Mouse (Mus musculus) cerebellum, adult 8-10 months (tissue): ENCODE data around the gene Gemin5.

Source experiments
- DNase-seq: peaks from one replicate; pipeline ENCODE4 v3.0.0; 2022

The Gemin5 gene

GRCm38 (mm10) chr11:58169666-58170065, 1.3 kb upstream of the Gemin5 start:
- DNase-seq, result no peak

- no peak for DNase-seq
Observed at GRCm38 (mm10) chr11:58167822-58168166, 545 bp downstream of the Gemin5 start.

DNA sequence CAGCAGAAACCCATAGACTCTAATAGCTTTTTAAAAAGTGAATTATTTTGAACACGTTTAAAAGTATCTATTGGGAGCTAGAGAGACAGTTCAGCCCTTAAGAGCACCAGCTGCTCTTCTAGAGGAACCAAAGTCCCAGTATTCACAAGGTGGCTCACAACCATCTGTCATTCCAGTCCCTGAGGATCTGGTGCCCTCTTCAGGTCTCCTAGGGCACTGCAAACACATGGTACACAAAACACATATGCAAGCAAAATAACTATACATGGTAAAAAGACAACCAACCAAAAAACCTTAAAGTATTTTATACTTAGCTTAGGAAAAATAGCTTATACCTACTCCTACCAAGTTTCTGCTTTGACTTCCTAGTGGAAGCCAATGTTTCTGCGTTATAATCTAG, 3.3 kb downstream of the Gemin5 start:
- no peak for DNase-seq

- DNase-seq, result no peak
Observed at GRCm38 (mm10) chr11:58156871-58157270, 11.5 kb downstream of the Gemin5 start.

DNA sequence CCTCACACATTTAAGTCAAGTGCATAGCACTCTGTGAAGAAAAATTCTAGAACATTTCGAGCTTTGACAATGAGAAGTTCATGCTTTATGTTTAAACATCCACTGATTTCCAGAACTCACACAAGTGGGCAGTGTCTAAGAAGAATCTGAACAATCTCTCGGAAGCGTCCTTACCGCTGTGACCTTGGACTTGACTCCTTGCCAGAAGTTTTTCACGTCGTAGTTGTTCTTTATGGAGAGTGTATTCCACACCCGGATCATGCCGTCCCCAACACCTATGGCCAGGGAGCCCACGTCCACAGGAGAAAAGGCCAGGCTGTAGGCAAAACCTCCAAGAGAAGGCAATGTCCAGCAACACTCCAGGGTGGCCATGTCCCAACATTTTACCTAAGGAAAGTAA, 12.9 kb downstream of the Gemin5 start:
- no peak for DNase-seq

DNA sequence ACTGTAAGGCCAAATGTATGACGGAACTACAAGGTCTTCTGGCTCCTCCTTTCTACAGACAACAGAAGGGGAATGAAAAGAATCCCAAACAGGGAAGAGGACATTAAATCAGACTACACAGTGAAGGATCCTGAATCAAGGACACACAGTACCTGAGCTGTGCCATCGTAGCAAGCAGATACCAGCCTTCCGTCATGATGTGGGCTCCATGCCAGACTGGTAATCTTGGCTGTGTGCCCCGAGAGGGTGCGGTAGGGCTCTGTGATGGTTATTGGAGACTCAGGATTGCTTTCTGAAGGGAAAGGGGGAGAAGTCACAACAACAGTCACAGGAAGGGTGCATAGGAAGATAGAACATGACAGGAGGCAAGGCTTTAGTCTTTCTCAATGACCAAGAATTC, 22.1 kb downstream of the Gemin5 start:
- no peak for DNase-seq

DNA sequence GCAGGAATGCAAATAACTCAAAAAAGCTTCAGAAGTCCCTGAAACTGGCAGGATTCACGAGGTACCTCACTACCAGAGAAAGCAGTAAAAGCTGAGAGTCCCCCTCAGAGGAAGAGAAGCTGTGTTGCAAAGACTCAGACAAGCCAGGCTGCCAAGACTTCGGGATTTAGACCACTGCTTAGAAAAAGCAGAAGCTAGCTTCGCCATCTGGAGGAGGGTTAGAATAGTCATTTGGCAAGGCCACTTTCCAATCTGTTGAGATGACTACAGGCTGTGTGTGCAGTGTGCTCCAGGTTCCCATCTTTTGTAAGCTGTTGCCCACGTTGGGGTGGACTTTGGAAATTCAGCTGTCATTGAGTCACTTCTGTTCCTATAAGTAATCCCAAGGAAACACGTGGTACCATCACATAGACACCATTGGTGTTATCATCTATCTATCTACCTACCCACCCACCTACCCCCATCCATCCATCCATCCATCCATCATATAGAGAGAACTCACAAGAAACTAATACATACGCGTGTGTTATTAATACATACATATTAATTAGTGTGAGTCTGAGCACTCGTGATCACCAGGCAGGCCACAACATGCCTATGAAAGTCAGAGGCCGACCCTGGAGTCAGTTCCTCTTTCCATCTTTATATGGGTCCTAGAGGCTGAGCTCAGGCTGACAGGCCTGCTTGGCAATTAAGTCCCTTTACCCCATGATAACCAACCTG, 24.5 kb downstream of the Gemin5 start:
- no peak for DNase-seq

DNA sequence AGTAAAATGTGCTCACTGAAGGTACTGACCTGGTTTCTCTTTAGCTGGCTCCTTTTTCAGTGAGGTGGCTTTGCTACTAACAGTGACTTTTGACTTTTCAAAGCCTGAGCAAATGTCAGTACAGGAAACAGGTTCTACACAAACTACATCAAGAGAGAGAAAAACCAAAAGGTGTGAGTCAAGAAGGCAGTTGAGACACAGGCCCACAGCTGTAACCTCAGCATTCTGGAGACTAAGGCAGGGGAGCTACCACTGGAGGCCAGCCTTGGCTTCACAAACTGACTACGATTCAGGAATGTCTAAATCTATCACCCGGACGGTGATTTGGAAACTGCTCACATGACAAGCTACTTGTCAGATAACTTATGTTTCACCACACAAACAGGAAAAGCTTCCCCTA, 28.9 kb downstream of the Gemin5 start:
- no peak for DNase-seq

GRCm38 (mm10) chr11:58138821-58139220, 29.5 kb downstream of the Gemin5 start:
- no peak for DNase-seq

- DNase-seq, result no peak
Observed at GRCm38 (mm10) chr11:58136677-58137076, 31.7 kb downstream of the Gemin5 start.

DNA sequence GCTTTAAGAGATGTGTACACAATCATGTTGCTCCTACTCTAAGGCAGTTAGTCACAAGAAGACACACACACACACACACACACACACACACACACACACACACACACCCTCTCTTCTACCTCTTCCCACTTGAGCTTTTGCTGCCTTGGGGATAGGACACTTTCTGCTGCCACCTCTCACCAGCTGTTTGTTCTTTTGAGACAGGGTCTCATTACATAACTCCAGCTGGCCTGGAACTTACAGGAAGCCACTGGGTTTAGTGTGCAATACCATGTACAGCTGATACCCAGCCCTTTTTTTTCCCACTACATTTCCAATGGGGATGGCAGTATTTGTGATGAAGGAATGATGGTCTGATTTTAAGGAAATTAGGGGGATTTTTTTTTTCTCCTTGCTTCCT, 33.0 kb downstream of the Gemin5 start:
- DNase-seq, result no peak

DNA sequence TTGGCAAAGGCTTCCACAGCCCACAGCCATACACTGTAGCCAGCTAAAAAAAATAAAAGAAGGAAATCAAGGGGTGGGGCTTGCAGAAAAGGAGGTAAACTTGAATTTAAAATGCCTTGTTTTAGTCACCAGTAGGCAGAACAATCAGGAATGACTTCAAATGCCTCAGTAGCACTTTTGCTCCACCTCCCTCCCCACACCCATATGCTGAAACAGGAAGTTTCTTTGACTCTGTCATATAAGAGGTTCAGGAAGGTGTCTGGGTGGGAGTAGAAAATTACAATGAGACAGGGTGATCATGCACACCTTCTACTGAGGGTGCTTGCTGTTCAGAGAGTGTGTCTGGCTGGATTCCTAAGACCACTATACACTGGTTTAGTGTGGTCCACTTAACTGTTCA, 33.5 kb downstream of the Gemin5 start:
- no peak for DNase-seq

DNA sequence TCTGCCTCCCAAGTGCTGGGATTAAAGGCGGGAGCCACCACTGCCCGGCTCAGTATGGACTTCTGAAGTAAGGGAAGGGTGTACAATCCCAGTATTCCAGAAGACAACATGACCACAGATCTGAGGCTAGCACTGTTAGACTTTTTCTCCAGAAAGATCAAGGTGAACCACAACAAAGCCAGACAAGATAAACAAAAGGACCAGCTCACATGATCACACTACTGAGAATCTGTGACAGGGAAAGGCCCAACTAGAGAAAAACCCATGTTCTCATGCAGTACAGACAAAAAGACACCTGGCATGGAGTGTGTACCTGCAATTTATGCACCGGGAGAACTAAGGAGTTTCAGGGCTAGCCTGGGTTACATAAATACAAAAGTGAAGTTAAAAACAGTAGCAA, 36.3 kb downstream of the Gemin5 start:
- DNase-seq, result no peak

DNA sequence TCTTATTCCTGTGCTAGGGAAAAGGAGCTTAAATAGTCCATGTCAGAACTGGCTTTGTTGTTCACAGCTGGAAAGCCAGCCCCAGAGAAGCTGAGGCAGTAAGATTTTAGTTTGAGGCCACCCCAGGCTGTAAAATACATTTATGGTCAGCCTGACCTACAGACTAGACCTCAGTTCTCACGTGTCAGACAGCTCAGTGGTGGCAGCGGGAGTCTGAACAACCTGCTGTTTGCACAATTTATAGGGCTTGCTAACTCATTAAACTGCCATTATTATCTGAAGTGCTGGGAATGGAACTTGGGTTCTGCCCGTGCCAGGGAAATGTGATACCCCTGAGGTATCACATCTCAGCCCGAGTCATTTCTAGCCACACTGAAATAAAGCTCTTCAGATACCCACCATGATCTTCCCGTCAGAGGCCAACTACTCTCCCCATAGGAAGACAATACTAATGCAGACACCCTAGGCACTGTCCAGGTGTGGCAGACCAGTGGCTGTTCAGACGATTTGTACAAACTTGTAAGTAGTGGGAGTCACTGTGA, 39.0 kb downstream of the Gemin5 start:
- DNase-seq, result no peak

GRCm38 (mm10) chr11:58127544-58127943, 40.8 kb downstream of the Gemin5 start:
- DNase-seq, result no peak

GRCm38 (mm10) chr11:58126397-58127160, 41.8 kb downstream of the Gemin5 start:
- peak; percentile 66 for DNase-seq

- DNase-seq, result no peak
Observed at GRCm38 (mm10) chr11:58125021-58125420, 43.3 kb downstream of the Gemin5 start.

DNA sequence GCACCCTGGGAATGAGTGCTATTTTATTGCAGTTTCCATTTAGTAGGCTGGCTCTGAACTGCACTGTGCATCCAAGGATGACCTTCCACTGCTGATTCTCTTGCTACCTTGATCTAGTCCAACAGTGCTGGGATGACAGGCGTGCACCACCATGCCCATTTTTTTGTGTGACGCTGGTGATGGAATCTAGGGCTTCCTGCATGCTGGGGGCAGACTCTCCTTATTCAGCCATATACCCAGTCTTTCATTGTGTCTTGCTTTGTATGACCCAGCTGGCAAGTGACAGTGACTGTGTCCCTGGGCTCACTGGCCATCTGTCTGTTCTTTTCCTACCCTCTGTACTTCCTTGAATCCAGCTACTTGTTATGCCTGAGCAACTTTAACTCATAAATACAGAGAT, 44.6 kb downstream of the Gemin5 start:
- peak; percentile 39 for DNase-seq

DNA sequence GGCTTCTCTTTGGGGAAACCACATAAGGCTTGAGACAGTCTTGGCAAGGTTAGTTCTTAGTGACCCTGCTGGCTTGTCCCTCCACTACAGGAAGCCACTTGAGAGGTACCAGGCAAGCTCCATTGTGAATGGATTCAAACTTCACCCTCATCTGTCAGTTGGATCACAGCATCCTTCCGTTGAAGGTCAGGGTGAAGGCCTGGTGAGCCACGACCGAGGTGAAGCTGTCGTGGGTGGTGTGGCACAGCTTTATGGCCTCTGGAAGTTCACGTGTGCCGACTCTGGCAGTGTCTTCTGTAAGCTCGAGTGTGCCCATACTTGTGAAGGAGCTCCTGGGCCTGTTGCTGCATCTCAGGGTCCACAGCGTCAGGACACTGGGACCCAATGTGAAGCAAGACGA, 47.0 kb downstream of the Gemin5 start:
- no peak for DNase-seq

DNA sequence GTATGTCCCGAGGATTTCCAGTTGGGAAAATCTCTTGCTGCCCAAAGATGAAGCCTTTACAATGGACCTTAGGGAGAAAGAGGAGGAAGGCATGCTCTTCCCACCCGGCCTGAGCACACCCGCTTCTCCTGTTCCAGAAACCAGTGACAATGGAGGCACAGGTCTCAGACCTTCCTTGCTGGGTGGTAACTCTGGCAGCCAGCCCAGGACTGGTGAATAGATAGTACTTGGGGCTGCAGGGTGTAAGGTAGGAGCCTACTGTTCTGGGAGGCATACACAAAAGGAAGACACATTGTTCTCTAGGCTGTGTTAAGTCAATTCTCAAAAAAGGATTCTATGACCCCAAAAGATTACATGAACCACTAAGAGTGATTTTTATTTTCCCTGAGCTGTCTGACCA, 47.7 kb downstream of the Gemin5 start:
- DNase-seq, result no peak

DNA sequence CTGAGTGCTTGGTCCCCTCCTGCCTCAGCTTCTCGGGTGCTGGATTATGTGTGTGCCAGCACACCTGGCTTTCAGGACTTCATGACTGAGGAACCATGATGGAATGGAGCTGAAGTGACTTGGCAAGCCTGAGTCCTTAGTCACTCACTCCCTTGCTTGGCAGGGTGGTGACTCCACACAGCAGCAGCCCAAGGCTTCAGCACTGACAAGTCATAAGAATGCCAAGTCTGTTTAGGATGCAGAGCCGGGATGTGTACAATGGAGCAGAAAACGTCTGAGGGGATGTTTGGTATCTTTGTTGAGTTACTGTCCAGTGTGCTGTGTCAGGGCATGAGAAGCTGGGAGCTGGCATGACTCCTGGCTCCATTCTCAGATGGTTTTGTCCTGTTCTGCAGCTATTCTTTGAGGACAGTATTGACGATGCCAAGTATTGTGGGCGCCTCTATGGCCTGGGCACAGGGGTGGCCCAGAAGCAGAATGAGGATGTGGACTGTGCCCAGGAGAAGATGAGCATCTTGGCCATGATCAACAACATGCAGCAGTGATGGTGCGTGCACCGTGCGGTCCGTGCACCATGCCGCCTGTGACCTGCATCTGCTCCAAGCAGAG, 51.2 kb downstream of the Gemin5 start:
- DNase-seq, result no peak

GRCm38 (mm10) chr11:58116560-58116959, 51.8 kb downstream of the Gemin5 start:
- no peak for DNase-seq

GRCm38 (mm10) chr11:58107664-58108337, 60.5 kb downstream of the Gemin5 start:
- DNase-seq, result no peak
